Mouse (Mus musculus) CD4-positive naive resting alpha-beta T cell, adult 57 days (primary cell): ENCODE measurements around the gene BC037034. TPM values are rescaled to one million over a fixed set of nuclear protein-coding genes. Genes with fewer than 3 reads are reported as not detected.

Source experiments
- total RNA-seq: library from RNA; stranded (reverse); gene quantifications from one replicate; pipeline ENCODE4 v1.2.4, GENCODE M21; 2023

Gene BC037034
- 50.8 TPM for total RNA-seq

GRCm38 (mm10) chr5:138263260-138264206 is at the start of gene BC037034:
BC037034 (minus strand) TSS chr5:138264033.

DNA sequence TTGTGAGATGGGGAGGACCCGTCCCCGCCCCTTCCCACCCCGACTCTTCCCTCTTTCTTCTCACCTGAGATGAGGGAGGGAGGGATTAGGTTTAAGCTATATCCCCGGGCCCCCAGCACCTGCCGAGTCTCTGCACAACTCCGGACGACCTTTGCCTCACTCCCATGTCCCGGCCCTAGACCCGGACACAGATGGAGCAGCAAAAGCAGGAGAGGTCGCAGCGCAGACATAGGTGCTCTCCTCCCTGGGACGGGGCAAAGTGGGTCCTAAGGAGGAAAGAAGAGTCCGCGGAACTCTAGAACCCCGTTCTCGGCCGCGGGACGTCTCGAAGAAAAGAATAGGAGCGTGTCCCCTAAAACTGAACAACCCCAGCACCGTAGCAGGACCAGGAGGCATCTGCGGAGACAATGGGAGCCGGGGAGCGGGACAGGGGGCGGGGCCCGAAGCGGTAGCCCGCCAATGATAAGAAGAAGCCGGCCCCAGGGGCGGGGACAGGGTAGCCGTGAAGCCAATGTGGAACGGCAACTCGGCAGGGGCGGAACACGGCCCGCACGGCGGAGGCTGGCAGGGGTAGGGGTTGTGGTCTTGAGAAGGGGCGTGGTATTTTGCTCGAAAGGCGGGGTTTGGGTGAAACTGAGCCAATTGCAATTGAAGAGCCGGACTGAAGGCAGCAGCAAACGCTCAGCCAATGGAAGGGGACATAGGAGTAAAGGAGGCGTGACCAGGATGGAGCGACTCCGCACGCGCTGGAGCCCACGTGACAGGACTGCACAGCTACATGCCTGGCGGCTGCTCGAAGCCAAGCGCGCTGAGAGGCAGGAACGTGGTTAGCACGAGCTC is 16.0 kb upstream of the BC037034 start, which contains the start of the genes Gm43720, Gpc2 and Stag3:
Gene Gm43720 (minus strand): TSS at position 374 of the 840 bp plus-strand sequence.
Gene Gpc2 (minus strand): TSS at position 421 of the 840 bp plus-strand sequence.
Gene Stag3 (plus strand): TSS at position 656 of the 840 bp plus-strand sequence.

GRCm38 (mm10) chr5:138272409-138272923 is 8.6 kb upstream of the BC037034 start, which contains the start of gene Gal3st4:
Gal3st4 (minus strand) TSS chr5:138272840.

GRCm38 (mm10) chr5:138255353-138256093 is 8.3 kb downstream of the BC037034 start, which contains the start of gene Lamtor4:
Lamtor4 (plus strand) TSS chr5:138255482.

GRCm38 (mm10) chr5:138225700-138226099 is 38.1 kb downstream of the BC037034 start, which contains the start of gene Nxpe5:
Nxpe5 (plus strand) TSS chr5:138225898.

Other genes with a start within 250 kb of the BC037034 start
- gene Smok3a, start 242.8 kb downstream of the BC037034 start, total RNA-seq, result not detected
- gene Smok3b, start 242.6 kb downstream of the BC037034 start, total RNA-seq, result not detected
- not detected for gene Smok3c, start 210.8 kb downstream of the BC037034 start, total RNA-seq
- 25.9 TPM for gene Zkscan1, start 178.9 kb downstream of the BC037034 start, total RNA-seq
- 13.7 TPM for gene Zscan21, start 147.1 kb downstream of the BC037034 start, total RNA-seq
- 13.7 TPM for gene Zfp113, start 108.3 kb downstream of the BC037034 start, total RNA-seq
- 48.1 TPM for gene Cops6, start 103.0 kb downstream of the BC037034 start, total RNA-seq
- gene Ap4m1, start 92.0 kb downstream of the BC037034 start, total RNA-seq, result 22.8 TPM
- 76.6 TPM for gene Mcm7, start 91.6 kb downstream of the BC037034 start, total RNA-seq
- 26.7 TPM for gene Taf6, start 76.6 kb downstream of the BC037034 start, total RNA-seq
- gene Cnpy4, start 76.5 kb downstream of the BC037034 start, total RNA-seq, result 16.6 TPM
- 1.3 TPM for gene Mblac1, start 69.7 kb downstream of the BC037034 start, total RNA-seq
- gene Nxpe5, start 38.1 kb downstream of the BC037034 start, total RNA-seq, result not detected
- 32.0 TPM for gene Lamtor4, start 8.6 kb downstream of the BC037034 start, total RNA-seq
- not detected for gene Gal3st4, start 8.8 kb upstream of the BC037034 start, total RNA-seq
- gene Gm43720, start 15.9 kb upstream of the BC037034 start, total RNA-seq, result not detected
- 2.7 TPM for gene Gpc2, start 16.0 kb upstream of the BC037034 start, total RNA-seq
- gene Stag3, start 16.2 kb upstream of the BC037034 start, total RNA-seq, result not detected
- 1.7 TPM for gene Pvrig, start 77.9 kb upstream of the BC037034 start, total RNA-seq
- 16.3 TPM for gene Zfp157, start 177.4 kb upstream of the BC037034 start, total RNA-seq